Mouse (Mus musculus) c-Kit-positive CD71-negative TER-119-negative erythroid progenitor cells, embryonic 14.5 days (primary cell): Measurements from ENCODE around the gene Nrg3.
"Not testable (repeated sequence)": the region's sequence is repeated elsewhere in the genome, so short reads cannot be mapped to it uniquely, and the experiment has no call there.

Experiments used
- DNase-seq: peaks from one replicate; pipeline ENCODE4 v3.0.0-alpha.2; 2013; ENCODE audit warnings: low read depth

The Nrg3 gene

DNA sequence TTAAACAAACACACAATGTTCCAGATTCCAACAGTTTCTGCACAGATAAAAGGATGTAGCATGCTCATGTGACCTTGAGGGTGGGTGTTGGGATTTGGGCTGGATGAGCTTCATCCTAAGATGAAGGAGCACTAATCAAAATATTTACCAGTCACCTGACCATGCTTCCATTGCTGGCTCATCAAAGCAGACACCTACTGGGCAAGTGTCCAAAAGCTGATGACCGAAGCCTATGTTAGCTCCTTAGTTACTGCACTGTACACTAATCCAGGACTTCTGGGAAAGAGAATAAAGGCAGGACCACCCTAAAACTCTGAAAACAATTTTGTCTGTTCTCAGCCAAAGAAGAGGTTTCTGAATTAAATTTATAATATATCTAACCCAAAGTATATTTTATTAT is 261.4 kb downstream of the Nrg3 start:
- no peak for DNase-seq

DNA sequence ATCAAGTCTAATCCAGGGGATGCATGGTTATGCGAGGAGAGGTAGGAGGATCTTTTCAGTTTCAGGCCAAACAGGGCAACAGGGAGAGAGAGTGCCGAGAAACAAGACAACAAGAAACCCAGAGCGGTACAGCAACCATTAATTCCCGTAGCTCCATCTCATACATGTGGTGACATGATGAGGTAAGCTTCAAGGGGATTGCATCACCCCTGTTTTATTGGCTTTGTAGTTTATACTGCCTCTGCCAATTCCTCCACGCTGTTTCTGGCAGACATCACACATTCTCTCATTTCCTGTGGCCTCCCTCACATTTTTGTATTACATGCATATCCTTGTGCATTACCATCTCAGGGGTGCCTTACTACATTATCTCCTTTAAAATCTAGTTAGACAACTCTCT is 280.9 kb downstream of the Nrg3 start:
- DNase-seq: no peak

DNA sequence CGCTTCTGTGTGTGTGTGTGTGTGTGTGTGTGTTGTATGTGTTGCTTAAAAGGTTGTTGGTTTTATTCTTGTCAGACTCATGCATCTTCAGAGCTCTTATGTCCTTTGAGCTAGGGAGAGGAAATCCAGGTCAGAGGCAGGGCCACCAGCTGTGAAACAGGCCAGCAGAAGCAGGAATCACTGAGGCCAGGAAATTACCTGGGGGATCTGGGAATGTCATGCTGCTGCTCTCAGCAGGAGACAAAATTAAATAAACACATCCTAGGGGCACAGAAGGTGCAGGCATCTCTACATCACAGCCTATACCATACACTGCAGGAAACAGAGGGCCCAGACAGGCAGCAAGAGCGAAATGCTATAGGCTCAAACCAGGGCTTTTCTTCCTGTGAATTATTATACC is 299.2 kb downstream of the Nrg3 start:
- DNase-seq: no peak

DNA sequence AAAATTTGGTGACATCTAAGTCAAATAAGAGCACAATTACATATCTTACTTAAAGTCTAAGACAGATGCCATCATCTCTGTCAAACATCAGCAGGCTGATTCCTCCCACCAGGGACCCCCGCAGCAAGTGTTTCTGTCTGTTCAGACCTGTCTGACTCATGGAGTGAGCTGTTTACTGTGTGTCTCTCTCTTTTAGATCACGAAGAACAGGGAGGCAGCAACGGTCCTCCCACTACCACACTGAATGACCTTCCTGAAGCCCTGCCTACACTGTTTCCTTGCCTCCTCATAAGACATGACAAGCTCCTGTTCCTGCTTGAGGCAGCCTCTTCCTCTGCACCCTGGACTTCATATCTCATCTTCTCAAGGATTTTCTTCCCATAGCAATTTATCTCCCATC is 312.7 kb downstream of the Nrg3 start:
- no peak for DNase-seq

DNA sequence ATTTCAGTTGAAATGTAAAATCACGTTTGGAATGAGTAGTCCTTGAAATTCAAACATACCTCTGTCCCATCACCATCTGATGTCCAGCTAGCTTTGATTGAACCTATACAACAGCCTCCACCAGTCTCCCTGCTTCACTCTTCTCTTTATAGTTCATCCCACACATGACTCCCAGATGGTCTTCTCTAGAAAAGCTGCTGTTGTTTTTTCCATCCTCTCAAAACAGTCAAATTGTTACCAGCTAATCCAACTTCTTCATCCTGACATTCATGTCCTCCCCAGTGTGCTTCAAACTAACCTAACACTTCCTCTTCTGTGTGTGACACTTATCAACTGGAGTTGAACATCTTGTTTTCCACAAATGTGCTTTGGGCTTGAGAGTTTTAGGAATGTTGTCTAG is 317.4 kb downstream of the Nrg3 start:
- DNase-seq: no peak

DNA sequence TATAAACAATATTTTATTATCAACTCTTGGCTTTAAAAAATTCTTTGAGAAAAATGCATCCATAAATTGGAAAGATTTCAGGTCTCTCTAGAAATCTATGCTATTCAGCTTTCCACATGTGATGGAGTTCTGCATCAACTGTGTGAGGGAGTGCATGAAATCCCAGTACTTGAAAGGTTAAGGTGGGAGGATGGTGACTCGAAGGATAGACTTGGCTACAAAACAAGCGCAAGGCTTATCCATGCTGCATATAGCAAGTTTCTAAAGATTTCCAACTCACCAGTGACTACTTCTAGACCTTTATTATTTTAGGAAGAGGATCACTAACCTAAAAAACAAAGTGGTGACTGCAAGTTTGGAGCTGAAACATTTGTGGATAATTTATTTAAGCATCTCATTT is 343.1 kb downstream of the Nrg3 start:
- no peak for DNase-seq

DNA sequence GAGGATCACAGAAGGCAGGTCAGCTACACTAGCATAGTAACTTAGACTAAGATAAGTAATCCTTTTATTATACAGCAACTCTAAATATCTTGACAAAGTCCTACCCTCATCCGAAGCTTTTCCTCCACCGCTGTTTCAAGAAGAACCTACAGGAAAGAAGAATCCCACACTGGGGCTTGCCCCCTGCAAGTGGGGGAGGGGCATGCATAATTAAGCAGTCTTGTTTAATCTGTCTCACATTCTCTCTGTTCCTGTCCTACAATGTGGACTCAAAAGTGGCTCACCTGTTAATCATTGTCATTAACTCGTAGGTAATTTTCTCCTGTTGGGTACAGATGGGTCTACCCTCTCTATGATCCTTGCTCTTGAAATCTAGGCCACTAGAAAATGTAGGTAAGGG is 354.9 kb downstream of the Nrg3 start:
- no peak for DNase-seq

DNA sequence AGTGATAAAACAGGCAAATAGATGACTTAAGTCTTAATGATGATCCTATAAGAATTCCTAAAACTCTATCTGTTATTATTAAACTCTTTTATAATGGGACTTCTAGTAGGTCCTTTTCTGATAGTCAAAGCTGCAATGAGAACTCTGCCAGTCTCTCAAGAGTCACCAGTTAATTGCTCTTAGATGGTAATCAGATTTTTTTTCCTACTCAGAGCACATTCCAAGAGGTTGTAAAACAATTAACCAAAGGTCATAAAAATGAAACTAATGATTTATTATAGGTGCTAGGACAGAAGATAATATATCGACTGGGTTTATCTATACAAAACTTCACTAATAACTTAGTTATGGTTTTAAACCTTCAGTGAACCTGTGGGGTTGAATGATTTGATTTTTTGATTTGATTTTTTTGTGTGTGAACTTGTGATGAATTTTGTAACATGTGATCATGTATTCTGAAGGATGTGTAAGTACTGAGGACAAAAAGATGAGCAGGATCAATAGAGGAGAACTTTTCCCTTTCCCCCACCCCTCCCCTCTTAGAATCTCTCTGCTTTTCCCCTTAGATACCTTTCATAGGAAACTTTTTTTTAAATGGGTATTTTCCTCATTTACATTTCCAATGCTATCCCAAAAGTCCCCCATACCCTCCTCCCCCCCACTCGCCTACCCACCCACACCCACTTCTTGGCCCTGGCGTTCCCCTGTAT is 356.2 kb downstream of the Nrg3 start:
- DNase-seq: not testable (repeated sequence)

DNA sequence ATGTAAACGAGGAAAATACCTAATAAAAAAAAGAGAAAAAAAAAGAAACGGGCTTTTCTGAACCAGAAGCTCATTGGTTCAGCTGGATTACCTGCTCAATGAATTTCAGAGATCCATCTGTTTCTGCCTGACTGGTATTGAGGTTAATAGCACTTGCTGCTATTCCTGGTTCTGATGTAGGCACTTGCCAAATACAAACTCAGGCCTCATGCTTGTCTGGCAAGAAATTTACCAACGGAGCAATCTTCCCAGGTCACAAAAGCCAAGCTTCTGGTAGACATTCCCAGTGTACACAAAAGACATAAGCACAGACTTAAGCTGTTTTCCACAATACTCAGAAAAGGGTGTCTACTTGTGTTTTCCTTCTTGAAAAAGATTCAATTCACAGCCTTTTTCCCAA is 363.3 kb downstream of the Nrg3 start:
- no peak for DNase-seq

DNA sequence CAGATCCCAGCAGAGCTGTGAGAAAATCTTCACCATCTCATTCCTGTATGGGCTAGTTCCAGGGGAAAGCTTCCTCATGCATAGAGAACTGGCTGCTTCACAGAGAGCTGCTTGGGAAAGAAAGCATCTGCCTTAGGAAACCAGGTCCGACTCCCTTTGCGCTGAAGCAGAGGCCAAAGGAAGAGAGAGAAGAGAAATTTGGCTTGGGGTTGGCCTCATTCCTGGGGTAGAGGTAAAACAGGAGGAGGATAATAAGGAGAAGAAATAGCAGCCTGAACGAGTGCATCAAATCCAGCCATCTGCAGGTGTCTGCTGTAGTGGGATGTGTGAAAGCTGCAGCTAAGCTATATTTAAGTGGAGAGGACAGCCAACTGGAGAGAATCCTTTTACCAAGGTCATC is 366.1 kb downstream of the Nrg3 start:
- DNase-seq: no peak

DNA sequence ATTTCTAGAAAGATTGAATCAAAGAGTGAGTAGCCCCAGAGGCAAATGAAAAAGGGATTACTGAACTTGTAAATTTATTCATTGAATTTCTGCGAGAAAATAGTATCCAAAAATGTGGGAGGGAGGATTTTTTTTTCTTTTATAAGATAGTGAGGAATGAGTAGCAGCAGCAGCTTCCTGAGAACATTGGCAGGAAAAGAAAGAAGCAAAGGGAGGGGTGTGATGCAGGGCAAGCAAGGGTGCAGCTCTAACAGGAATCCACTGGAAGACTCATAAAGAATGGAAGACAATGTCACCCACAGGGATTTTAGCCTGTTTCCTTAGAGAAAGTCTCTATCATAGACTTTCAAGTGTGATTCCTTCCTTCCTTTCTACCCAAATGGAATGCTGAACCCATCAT is 377.7 kb downstream of the Nrg3 start:
- no peak for DNase-seq

DNA sequence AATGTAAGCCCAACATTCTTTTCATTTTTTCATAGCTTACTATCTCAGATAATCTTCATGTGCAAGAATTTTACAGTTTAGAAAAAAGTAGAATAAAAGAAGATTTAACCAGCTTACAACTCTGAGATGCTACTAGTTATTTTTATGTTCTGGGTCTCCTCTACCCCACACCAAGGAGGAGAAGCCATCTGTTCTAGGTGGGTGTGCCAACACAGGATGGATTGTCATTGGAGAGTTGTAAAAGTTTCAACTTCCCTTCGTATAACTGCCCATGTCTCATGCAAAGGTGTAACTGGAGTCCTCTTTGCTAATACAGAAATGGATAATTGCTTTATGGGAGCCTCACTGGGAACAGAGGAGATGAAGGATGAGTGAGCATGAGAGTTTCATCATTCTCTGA is 393.4 kb downstream of the Nrg3 start:
- DNase-seq: no peak

DNA sequence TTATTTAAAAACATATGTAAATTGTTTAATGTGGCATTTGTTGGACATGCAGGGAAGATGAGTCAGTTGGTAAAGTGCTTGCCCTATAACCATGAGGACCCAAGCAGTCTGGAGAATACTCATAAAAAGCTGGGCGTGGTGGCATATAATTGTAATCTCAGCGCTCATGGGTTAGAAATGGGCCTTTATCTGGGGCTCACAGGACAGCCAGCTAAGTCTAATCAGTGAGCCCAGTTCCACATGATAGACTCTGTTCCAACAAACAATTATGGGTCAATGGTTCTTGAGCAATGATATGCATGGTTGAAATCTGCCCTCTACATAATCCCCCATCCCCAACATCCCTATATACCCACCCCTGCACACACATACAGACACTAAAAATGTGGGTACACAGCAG is 421.3 kb downstream of the Nrg3 start:
- no peak for DNase-seq

DNA sequence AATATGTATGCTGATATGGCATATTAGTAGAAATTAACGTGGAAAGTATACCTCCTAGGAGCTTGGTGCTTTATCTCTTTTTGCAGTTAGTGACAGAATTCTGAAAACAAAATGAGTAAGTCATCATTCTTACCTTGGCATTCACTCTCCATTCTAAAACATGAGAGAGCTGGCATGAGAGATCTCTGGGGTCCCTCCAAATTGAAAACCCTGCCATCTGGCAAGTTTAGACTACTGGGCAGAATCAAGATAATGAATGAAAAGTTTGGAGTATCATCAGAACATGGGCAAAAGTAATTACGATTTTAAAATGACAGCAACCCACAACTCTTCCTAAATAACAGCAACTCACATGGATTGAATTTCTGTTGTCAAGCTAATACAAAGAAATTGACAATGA is 423.9 kb downstream of the Nrg3 start:
- DNase-seq: no peak

DNA sequence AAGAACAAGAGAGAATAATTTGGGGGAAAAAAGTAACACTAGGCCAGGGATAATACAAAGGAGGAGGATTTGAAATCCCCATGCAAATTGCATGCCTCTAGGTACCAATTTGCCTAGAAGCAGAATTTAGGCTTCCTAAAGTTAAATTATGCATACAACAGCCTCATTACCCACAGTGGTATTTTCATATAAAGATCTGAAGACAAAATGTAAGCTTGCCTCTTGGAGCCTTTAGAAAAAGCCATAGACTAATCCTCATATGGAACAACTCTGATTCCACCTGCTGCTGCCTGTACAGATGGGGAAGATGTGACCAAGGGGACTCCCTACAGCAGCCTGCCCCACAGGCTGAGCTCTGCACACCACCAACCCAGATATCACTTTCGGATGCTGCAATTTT is 428.6 kb downstream of the Nrg3 start:
- no peak for DNase-seq

DNA sequence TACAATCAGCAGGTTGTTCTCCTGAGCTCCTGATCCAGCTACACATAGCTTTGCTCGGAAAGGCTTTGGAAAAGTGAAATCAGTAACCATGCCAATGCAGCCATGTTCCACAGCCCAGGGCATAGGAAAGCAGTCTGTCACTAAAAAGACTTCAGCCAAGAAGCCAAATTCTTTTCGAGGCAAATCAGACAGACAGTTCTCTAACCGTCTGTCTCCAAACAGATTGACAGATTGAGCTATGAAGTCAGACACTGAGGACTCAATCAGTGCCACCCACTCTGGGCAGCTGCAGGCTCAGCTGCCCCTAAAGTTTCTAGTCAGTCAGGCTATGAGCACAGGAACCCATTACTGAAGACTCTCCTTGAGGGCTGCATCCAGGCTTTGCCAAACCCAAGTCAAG is 429.1 kb downstream of the Nrg3 start:
- no peak for DNase-seq

DNA sequence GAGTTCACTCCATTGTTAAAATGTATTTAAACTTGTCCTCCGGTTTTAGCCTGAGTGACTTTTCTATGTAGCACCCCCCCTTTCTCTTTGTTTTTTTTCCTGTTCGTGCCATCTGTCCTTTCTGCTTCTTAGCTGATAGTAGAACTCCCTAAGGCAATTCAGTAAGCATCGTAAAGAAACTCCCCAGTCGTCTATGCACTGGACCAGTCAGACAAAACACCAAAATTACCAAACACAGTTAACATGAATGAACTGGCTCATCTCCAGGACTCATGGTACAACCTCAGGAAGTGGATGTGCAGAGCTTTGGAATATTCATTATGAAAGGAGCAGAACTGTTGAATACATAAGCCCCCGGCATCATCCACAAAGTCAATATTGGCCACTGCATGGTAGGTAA is 429.5 kb downstream of the Nrg3 start:
- no peak for DNase-seq

DNA sequence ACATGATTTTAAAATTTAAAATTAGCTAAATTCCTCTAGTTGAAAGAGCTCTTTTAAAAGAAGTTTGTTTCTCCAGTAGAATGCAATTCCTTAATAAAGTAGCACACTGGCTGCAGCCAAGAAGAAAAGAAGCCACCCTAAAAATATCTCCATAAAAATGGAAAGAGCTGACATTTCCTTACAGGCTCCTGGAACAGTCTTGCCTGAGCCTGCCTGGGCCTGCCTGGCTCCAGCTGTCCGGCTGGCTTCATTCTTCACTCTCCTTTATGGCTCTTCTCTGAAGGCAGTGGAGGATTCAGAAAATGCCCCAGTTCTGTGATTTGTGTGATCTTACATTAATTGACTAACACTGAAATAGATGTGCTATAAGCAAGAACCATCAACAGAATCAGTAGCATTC is 433.8 kb downstream of the Nrg3 start:
- no peak for DNase-seq

DNA sequence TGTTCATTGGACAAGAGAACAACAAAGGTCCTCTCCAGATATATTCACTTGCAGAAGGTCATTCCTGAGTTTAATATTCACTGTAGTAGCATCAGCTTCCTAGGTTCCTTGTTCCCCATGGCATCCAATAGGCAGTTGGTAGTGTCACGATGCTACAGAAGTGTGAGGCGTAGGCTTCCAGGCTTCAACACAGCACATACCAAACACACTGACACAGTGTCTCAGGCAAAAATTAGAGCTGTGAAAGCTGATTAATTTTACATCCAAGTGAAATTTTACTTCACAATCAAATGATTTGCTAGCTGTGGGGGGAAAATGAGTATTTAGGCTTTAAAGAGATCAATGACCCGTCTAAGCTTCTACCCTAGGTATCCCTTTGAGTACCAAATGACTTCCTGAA is 438.4 kb downstream of the Nrg3 start:
- no peak for DNase-seq

DNA sequence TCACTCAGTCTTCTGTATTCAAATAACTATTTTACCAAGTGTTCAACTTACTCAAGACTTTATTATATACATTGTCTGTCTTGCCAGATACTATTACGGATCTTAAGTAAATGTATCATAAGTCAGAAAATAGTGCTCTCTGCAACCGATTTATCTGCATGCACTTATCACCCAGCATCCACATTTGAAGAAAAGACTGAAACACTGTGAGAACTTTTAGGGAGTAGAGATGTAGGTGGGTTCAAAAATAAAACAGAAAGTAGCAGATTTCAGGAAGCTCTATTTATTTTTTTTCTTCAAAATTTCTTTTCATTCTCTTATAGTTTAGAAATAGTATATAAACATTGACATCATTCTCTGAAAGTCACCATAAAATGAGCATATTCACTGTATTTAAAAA is 449.8 kb downstream of the Nrg3 start:
- no peak for DNase-seq

DNA sequence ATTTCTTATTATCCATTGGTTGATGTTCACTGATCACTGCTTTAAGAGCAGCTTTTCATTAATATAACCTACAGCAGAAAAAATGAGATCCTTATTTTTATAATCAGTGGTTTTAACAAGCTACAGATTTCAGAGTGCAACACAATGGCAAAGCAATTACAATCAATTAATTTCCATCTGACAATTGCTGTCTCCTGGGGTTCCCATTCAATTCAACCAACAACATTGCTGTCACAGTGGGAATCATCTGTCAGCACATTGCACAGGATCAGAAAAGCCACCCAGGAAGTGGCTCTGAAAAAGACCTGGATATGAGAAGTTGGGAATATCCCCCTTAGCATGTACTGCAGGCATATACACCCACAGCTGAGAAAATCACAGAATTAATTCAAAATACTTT is 458.8 kb downstream of the Nrg3 start:
- DNase-seq: no peak

DNA sequence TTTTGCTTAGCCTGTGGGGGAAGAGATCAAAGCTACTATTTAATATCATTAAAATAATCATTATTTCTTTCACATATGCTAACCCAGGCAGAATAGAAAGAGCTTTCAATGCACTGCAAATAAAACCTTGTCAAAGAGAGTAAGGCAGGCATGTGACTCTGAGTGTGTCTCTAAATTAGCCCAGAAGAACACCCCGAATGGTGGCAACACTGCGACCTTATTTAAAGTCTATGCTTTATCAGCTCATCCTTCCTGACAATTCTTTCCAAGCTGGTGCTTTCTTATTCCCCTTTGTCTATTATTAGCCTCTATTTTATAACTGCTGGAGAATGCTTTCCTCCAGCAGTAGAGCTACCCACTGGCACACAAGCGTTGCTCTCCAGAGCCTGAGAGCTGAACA is 475.0 kb downstream of the Nrg3 start:
- DNase-seq: no peak

DNA sequence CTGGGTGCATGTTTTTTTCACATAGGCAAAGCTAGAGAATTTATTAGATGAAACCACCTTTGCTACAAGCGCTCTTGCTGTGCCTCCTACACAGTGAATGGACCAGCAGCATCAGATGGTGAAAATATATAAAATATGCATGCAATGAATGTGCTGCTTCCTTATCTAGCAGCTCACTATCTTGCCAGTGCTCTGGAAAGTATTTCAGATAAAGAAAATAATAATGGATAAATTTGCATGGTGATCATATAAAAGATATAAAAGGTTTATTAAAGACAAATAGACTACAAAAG is 480.4 kb downstream of the Nrg3 start:
- no peak for DNase-seq

DNA sequence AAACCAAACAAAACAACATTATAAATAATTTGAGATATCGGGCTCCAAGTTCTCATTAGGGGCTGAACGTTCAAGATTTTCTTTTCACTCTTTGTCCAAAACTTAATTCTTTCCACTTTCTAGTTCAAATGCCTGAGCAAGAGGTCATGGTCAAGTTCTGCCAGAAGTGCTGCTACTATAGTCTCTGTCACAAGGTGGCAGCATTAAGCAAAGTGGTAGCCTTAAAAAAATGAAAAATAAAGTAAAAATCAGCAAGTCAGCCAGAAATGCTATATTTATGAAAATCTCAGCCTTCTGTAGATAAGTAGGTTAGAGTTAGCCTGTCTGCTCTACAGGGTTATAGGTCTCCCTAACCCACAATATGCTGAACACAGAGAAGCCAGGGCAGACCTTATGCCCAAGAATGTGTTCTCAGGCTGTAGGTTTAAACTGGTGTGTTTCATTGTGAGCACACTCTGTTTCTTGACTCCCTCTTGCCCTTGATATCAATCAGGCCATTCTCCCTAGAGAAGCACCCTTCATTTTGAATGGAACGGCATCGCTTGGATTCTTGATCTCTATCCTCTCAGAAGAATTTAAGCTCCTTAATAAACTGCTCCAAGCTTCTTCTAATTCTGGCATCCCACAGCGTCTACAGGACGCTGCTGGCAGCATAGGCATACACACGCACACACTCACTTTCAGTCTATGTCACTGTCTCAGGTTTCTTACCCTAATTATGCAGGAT is 480.9 kb downstream of the Nrg3 start:
- no peak for DNase-seq
